Mouse (Mus musculus): ENCODE results near the gene Dgki. TPM values are rescaled to one million over a fixed set of nuclear protein-coding genes. Genes with fewer than 3 reads are reported as not detected.

The Dgki gene
- total and polyA plus RNA-seq, 3 experiments = 4.4 to 8.7 (median 7.7) TPM

- DNase-seq (ENCODE audit: extremely low read depth) = no peak
- H3K27me3 ChIP-seq (replicated peaks) = peaks cover 2% of the 10 kb centered on the region
- H3K4me1 ChIP-seq (ENCODE audit: control insufficient read depth in 1 of 2, insufficient read depth in 2 of 2) = no peaks in the 10 kb centered on the region
- no peaks in the 10 kb centered on the region for H3K9me3 ChIP-seq (replicated peaks; ENCODE audit: low read length)
- no peak overlapping the region for H3K4me2 ChIP-seq (ENCODE audit: insufficient read depth, low read depth, poor library complexity, severe bottlenecking)
- no peak overlapping the region for H3K4me3 ChIP-seq (replicated peaks in 1 of 3; ENCODE audit: low read depth in 2 of 3, low read length in 2 of 3, poor library complexity in 1 of 3)
- H3K36me3 ChIP-seq (replicated peaks in 1 of 2; ENCODE audit: control insufficient read depth in 1 of 2, insufficient read depth in 1 of 2, low read length in 1 of 2) = no peaks in the 10 kb centered on the region
- dilution Hi-C loops (cut with MboI; ENCODE audit: extremely low pct_ligation_motif_present, extremely low pct_unique_long_range_greater_than_20kb, low sequenced_read_pairs) (no loop called here), in situ Hi-C loops (cut with MboI; ENCODE audit: low pct_ligation_motif_present, low pct_unique_long_range_greater_than_20kb, low sequenced_read_pairs) (no loop called here)
- no peak overlapping the region for H3K27ac ChIP-seq (ENCODE audit: insufficient read depth, low read depth)
- H3K79me2 ChIP-seq (replicated peaks; ENCODE audit: control insufficient read depth, extremely low read depth, insufficient read depth, poor library complexity, severe bottlenecking) = no peaks in the 10 kb centered on the region
- TF ChIP-seq MXI1 (IDR thresholded peaks at IDR 0.05; ENCODE audit: low read depth, low read length) = no peak
- no peak for TF ChIP-seq ELF1 (IDR thresholded peaks at IDR 0.05; ENCODE audit: low read depth, low read length)
- no peak for TF ChIP-seq CHD1 (IDR thresholded peaks at IDR 0.05; ENCODE audit: low read depth, low read length)
- TF ChIP-seq JUN (IDR thresholded peaks at IDR 0.05; ENCODE audit: insufficient read depth, low read depth, low read length) = no peak
- no peak for TF ChIP-seq JUND (conservative IDR thresholded peaks at IDR 0.05; ENCODE audit: low read depth, low read length)
- TF ChIP-seq ZNF384 (IDR thresholded peaks at IDR 0.05; ENCODE audit: low read depth, low read length) = no peak
- no peak for TF ChIP-seq SMC3 (IDR thresholded peaks at IDR 0.05; ENCODE audit: low read depth, low read length)
- TF ChIP-seq RAD21 (IDR thresholded peaks at IDR 0.05; ENCODE audit: low read depth, low read length) = no peak
- TF ChIP-seq IRF4 (IDR thresholded peaks at IDR 0.05; ENCODE audit: low read depth, low read length) = no peak
- no peak overlapping the region for H3K9ac ChIP-seq (ENCODE audit: insufficient read depth, low read depth)
These were observed 6.6 kb upstream of the Dgki start for GRCm38 (mm10) chr6:37306616-37307015.

- no peak overlapping the region for H3K4me3 ChIP-seq (replicated peaks in 1 of 3; ENCODE audit: low read depth in 2 of 3, low read length in 2 of 3, poor library complexity in 1 of 3)
- peaks cover 15% of the 10 kb centered on the region for H3K27me3 ChIP-seq (replicated peaks)
- TF ChIP-seq USF2 (conservative IDR thresholded peaks at IDR 0.05; ENCODE audit: low read depth, low read length) (no peak), PAX5 (IDR thresholded peaks at IDR 0.05; ENCODE audit: low read length) (no peak), CTCF (conservative IDR thresholded peaks at IDR 0.05 in 1 of 2, IDR thresholded peaks at IDR 0.05 in 1 of 2; ENCODE audit: low read depth in 2 of 2, low read length in 2 of 2) (no peak), MYC (IDR thresholded peaks at IDR 0.05; ENCODE audit: low read depth, low read length) (no peak), ETS1 (conservative IDR thresholded peaks at IDR 0.05; ENCODE audit: low read depth, low read length) (no peak), ZKSCAN1 (IDR thresholded peaks at IDR 0.05; ENCODE audit: borderline replicate concordance, low read depth, low read length) (no peak), ZMIZ1 (IDR thresholded peaks at IDR 0.05; ENCODE audit: low read depth, low read length) (no peak)
- H3K4me2 ChIP-seq (ENCODE audit: insufficient read depth, low read depth, poor library complexity, severe bottlenecking) = no peak overlapping the region
- no peak for DNase-seq (ENCODE audit: extremely low read depth)
- H3K36me3 ChIP-seq (replicated peaks in 1 of 2; ENCODE audit: control insufficient read depth in 1 of 2, insufficient read depth in 1 of 2, low read length in 1 of 2) = no peaks in the 10 kb centered on the region
- no peaks in the 10 kb centered on the region for H3K79me2 ChIP-seq (replicated peaks; ENCODE audit: control insufficient read depth, extremely low read depth, insufficient read depth, poor library complexity, severe bottlenecking)
- H3K4me1 ChIP-seq (ENCODE audit: control insufficient read depth in 1 of 2, insufficient read depth in 2 of 2) = peaks cover 8 to 25% of the 10 kb centered on the region in 2 experiments
- no peak overlapping the region for H3K9ac ChIP-seq (ENCODE audit: insufficient read depth, low read depth)
- dilution Hi-C loops (cut with MboI; ENCODE audit: extremely low pct_ligation_motif_present, extremely low pct_unique_long_range_greater_than_20kb, low sequenced_read_pairs) (no loop called here), in situ Hi-C loops (cut with MboI; ENCODE audit: low pct_ligation_motif_present, low pct_unique_long_range_greater_than_20kb, low sequenced_read_pairs) (no loop called here)
- H3K9me3 ChIP-seq (replicated peaks; ENCODE audit: low read length) = no peaks in the 10 kb centered on the region
- H3K27ac ChIP-seq (ENCODE audit: insufficient read depth, low read depth) = no peak overlapping the region
These were observed 508 bp upstream of the Dgki start for GRCm38 (mm10) chr6:37300492-37300891.

Measured in CH12.LX (cell line).